Mouse (Mus musculus): ENCODE data around the gene Htr1b. TPM values are rescaled to one million over a fixed set of nuclear protein-coding genes. Genes with fewer than 3 reads are reported as not detected.

Htr1b gene
- not detected for total RNA-seq (2023)

GRCm38 (mm10) chr9:81633437-81633973 is at the start of gene Htr1b:
Gene Htr1b, minus strand, starts transcription at chr9:81633828.

Other genes starting within 250 kb of the Htr1b start
- gene Mei4, start 229.8 kb upstream of the Htr1b start, total RNA-seq (2023) = under 1 TPM in 1 of 2 experiments, not detected in 1; 0.20 TPM